Mouse (Mus musculus) small intestine, adult 2 months (tissue): ENCODE results near the gene Ptprn2.

Source experiments
- CTCF ChIP-seq: fragments of 200-500 bp; IDR thresholded peaks from 2 replicates; pipeline ENCODE4 v1.5.1; 2012; ENCODE audit warnings: low read depth, mild to moderate bottlenecking, control low read depth, inconsistent platforms, low read length, moderate library complexity, mixed read lengths; ENCODE audit not compliant: insufficient replicate concordance, insufficient read length; ENCODE audit errors: extremely low read depth
- POLR2A ChIP-seq: fragments of 200-500 bp; IDR thresholded peaks from 2 replicates; pipeline ENCODE4 v1.6.1; 2012; ENCODE audit warnings: low read depth, mild to moderate bottlenecking, control low read depth, inconsistent platforms, low read length, moderate library complexity

DNA sequence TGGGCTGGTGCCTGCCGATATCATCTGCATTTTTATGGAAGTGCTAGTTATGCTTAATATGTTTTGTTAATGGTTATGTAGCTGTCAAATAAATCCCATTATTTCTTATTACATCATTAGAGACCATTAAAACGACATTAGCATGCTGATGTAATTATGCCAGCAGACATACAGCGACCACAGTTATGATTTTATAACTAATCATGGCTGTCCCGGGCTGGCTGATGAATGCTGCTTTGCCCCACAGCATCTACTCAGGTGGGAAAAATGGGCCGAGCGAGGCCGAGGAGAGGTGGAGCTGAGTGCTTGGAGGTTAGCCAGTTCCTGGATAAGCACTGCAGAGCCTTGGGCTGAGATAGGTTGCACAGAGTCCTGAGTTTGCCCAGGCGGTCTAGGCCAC, 407.1 kb downstream of the Ptprn2 start:
- TF ChIP-seq POLR2A (no peak), CTCF (no peak)
